Mouse (Mus musculus) bone marrow, adult 2 months (tissue): Measurements from ENCODE around the gene Mob3a. TPM values are rescaled to one million over a fixed set of nuclear protein-coding genes. Genes with fewer than 3 reads are reported as not detected.

Source experiments
- H3K27ac ChIP-seq: fragments of 200-500 bp; 2 replicates; pipeline ENCODE4 v1.5.1; 2012; ENCODE audit warnings: low read depth, mild to moderate bottlenecking, control low read depth, inconsistent platforms, low read length; ENCODE audit not compliant: control insufficient read depth, poor library complexity, insufficient read depth
- H3K4me1 ChIP-seq: fragments of 200-500 bp; 2 replicates; pipeline ENCODE4 v1.6.1; 2011; ENCODE audit warnings: low read length; ENCODE audit not compliant: control insufficient read depth, insufficient read depth
- H3K4me3 ChIP-seq: fragments of 200-500 bp; replicated peaks from 2 replicates; pipeline ENCODE3; 2011; ENCODE audit warnings: mild to moderate bottlenecking, low read depth, low read length, control low read depth; ENCODE audit not compliant: control insufficient read depth
- CTCF ChIP-seq: fragments of 200-500 bp; IDR thresholded peaks from 2 replicates; pipeline ENCODE4 v1.5.1; 2011; ENCODE audit warnings: low read length, control low read depth; ENCODE audit not compliant: control insufficient read depth, insufficient read depth
- POLR2A ChIP-seq: fragments of 200-500 bp; IDR thresholded peaks from 2 replicates; pipeline ENCODE4 v1.6.1; 2011; ENCODE audit warnings: low read depth, mild to moderate bottlenecking, control low read depth, low read length, borderline replicate concordance; ENCODE audit not compliant: control insufficient read depth
- WGBS: fragments of 180-500 bp; shearing (Covaris S2); methylation state at CpG from one replicate; pipeline ENCODE4 v1.1.7; 2018; 5-methylcytosine and 5-hydroxymethylcytosine counted together
- polyA plus RNA-seq: library from polyadenylated mRNA; stranded (reverse); fragments of >200 nt; gene quantifications from 2 replicates; pipeline ENCODE4 v1.2.4, GENCODE M21; 2011; ENCODE audit warnings: low replicate concordance; ENCODE audit not compliant: missing spikeins, insufficient read depth, insufficient read length

Mob3a gene
- polyA plus RNA-seq, 1 experiment, result 45.8 TPM

DNA sequence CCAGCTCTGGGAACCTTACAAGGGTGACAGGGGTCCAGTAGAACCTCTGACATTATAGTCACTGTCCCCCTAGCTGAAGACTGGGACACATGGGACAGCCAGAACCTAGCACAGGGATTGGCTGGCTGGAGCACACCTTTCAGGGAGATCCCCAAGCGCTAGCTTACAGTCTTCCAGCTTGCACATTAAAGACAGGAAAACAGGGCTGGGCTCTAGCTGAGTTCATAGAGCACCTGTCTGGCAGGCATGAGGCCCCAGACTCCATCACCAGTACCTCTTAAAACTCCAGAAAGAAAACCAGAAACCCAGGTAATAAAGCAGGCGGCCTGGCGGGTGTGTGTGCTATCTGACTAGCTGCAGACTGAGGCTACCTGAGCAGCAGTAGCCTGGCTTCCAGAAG is 28.1 kb downstream of the Mob3a start:
- no peak for TF ChIP-seq CTCF
- TF ChIP-seq POLR2A, result no peak
- H3K27ac ChIP-seq, result peak overlapping the region; percentile 40; the same call in 1 of the 2 replicates
- H3K4me1 ChIP-seq, result peaks cover 3% of the 10 kb centered on the region; the same call in 1 of the 2 replicates
- 82% methylated on average over 3 of the region's 3 CpGs for WGBS
- peak overlapping the region; percentile 8 for H3K4me3 ChIP-seq

DNA sequence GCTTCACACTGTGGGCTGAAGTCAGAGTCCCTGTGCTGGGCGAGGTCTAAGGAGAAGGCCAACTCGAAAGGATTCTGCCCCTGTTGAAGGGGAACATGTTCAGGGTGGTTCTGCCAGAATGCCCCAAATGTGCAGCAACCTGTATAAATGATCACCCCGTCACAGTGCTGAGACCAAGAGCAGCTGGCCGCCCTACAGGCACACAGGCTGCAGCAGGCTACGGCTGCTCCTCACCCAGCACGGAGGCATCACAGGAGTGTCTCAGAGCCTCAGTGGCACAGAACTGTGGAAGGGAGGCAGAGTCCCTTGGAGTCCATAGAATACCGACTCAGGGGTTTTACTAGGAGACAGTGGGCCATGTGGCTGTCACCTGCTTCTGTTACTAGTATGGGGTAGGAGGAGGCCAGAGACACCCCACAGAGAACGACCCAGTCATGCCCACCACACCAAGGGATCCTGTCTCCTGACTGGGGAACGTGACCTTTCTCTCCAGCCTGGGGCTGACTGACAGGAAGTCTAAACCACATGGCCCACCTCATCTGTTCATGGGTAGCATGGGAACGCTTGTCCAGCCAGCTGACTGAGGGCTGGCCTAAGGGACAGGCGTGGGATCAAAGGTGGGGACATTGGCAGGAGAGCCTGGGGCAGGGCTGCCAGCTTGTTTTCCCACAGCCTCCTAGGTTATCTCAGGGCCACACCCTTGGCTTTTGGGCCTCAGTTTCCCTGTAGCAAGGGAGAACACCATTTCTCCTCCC is 29.7 kb downstream of the Mob3a start:
- peaks cover 3% of the 10 kb centered on the region; the same call in 1 of the 2 replicates for H3K4me1 ChIP-seq
- TF ChIP-seq POLR2A (no peak), CTCF (no peak)
- H3K4me3 ChIP-seq, result no peak overlapping the region
- no peak overlapping the region for H3K27ac ChIP-seq
- WGBS, result 65% methylated on average over 11 of the region's 11 CpGs

GRCm38 (mm10) chr10:80671251-80671650 is 30.5 kb downstream of the Mob3a start:
- no peak for TF ChIP-seq CTCF
- no peak for TF ChIP-seq POLR2A
- H3K4me3 ChIP-seq, result no peak overlapping the region
- peaks cover 3% of the 10 kb centered on the region; the same call in 1 of the 2 replicates for H3K4me1 ChIP-seq
- H3K27ac ChIP-seq, result no peak overlapping the region
- WGBS, result 88% methylated on average over 4 of the region's 4 CpGs

- WGBS, result 85% methylated on average over 2 of the region's 2 CpGs
- Histone ChIP-seq H3K27ac (no peak overlapping the region), H3K4me1 (peaks cover 3% of the 10 kb centered on the region; the same call in 1 of the 2 replicates), H3K4me3 (no peak overlapping the region)
- no peak for TF ChIP-seq CTCF
- TF ChIP-seq POLR2A, result no peak
Measured at GRCm38 (mm10) chr10:80670531-80670930, 31.2 kb downstream of the Mob3a start.

DNA sequence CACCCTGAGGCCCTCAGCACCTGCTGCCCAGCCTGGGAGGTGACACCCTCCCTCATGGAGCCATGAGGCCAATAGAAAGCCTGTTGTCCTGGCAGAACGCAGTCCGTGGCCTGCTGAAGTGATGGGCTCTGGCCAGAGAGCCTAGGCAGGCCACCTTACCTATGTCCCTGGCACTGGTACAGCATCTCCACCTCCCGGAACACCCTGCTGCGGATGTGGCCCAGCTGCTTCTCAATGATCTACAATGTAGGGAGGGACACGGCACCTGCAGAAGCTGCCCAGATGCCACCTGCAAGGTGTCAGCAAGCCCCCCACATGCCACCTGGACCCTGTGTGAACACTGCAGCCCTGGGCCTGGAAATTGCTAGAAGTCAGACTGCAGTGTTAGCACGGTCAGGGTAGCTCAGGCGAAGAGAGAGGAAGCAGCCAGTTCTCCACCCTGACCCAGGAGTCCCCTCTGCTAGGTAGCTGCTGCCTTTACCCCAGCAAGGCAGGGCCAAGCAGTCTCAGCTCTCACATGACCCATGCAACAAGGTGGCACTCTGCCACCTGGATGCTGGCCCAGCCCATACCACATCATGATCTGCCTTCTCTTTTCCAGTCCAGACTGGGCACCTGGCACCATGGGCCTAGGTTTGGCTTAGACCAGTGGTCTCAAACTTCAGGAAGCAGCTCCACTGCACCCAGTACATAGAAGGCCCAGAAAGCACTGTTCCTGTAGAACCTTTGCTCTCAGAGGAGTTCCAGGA is 31.9 kb downstream of the Mob3a start:
- peaks cover 3% of the 10 kb centered on the region; the same call in 1 of the 2 replicates for H3K4me1 ChIP-seq
- TF ChIP-seq POLR2A (no peak), CTCF (no peak)
- WGBS, result 91% methylated on average over 7 of the region's 7 CpGs
- no peak overlapping the region for H3K4me3 ChIP-seq
- H3K27ac ChIP-seq, result no peak overlapping the region

DNA sequence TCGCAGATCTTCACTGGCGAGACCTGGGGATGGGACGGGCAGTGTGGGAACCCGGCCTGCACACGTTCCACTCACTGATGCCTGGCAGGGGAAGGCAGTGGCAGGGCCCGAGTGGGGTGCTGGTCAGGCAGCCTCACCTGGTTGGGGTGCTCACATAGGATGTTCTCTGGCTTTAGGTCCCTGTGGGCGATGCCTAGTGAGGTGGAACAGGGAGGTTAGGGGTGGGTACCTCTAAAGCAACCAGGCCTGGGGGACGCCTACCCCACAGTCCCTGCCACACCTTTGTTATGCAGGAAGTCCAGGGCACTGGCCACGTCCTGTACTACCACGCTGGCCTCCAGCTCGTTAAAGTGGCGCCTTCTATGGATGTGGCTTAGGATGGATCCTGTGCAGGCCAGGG is 32.8 kb downstream of the Mob3a start:
- 82% methylated on average over 12 of the region's 12 CpGs for WGBS
- peaks cover 4% of the 10 kb centered on the region; the same call in 1 of the 2 replicates for H3K4me1 ChIP-seq
- TF ChIP-seq POLR2A (no peak), CTCF (no peak)
- H3K4me3 ChIP-seq, result no peak overlapping the region
- no peak overlapping the region; the same call in 1 of the 2 replicates for H3K27ac ChIP-seq

GRCm38 (mm10) chr10:80668614-80669013 is 33.2 kb downstream of the Mob3a start:
- no peak for TF ChIP-seq CTCF
- no peak for TF ChIP-seq POLR2A
- Histone ChIP-seq H3K4me1 (peaks cover 4% of the 10 kb centered on the region; the same call in 1 of the 2 replicates), H3K4me3 (no peak overlapping the region), H3K27ac (peak overlapping the region; percentile 5; the same call in 1 of the 2 replicates)
- 82% methylated on average over 11 of the region's 11 CpGs for WGBS

DNA sequence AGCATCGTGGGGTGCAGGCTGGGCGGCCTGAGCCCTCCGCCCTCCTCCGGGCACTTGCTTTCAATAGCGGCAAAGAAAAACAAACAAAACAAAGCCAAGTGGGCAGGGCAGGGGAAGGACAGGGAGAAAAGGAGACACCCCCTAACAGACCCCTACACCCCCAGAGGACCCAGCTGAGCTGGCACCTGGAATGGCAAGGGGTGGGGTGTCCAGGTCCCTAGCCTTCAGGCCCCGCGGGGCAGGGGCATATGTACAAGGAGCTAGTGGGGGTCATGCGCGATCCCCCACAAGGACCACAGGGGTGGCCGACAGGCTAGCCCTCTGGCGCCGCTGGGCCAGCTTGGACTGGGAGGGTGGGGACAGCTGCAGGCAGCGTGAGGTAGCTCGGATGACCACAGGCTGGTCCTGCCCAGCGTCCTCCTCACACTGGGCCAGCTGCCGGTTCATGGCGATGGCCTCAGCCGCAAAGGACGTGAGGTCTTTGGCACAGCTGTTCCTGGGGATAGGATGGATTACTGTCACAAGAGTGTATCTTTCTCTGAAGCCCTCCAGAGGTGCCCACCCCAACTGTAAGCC is 34.9 kb downstream of the Mob3a start:
- H3K27ac ChIP-seq, result no peak overlapping the region
- H3K4me1 ChIP-seq, result peaks cover 6% of the 10 kb centered on the region
- 92% methylated on average over 19 of the region's 19 CpGs for WGBS
- TF ChIP-seq CTCF, result no peak
- TF ChIP-seq POLR2A, result no peak
- H3K4me3 ChIP-seq, result no peak overlapping the region
